Comparison of ENCODE assay signal across 9 mouse cellular contexts in the genomic region with DNA sequence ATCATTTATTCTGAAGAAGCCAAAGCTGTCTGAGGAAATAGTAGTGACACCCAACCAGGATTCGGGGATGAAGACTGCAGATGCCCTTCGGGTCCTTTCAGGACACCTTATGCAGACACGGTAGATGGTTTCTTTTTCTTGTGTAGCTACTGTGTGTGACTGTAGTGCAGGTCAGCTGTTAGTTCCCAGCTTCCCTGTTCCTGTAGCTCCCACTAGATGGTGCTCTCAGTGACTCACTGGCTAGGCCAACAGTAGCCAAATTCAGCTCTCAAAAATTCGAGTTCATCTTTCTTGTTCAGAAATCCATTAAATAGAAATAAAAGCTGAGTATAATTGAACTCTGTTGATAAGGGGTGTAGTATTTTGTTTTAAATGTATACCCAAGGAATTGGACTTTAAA. TPM values are rescaled to one million over a fixed set of nuclear protein-coding genes. Genes with fewer than 3 reads are reported as not detected.
DNase-seq lines count a peak whose midpoint lies in the region; ATAC-seq and TF ChIP-seq lines count a peak whose summit lies in the region.
"Had no signal": no experiment of that assay in that cellular context is flagged by ENCODE, and none has a peak within 500 bp of the region (broad histone marks: within the 10 kb centered on the region; RNA-seq: fewer than 3 reads in every experiment).

No protein-coding gene starts in this region.

- no peaks in the 10 kb centered on the region for H3K9me3 ChIP-seq in intestine, embryonic 15.5 days
- H3K9me3 ChIP-seq: lung, embryonic 15.5 days had no signal

- H3K9ac ChIP-seq in intestine, embryonic 15.5 days, result no peak overlapping the region
- H3K9ac ChIP-seq: lung, embryonic 15.5 days had no signal

- TF ChIP-seq POLR2A in bone marrow, adult 2 months (IDR thresholded peaks at IDR 0.05; ENCODE audit: borderline replicate concordance, control insufficient read depth, low read depth, low read length), result no peak

- no peaks in the 10 kb centered on the region for H3K27me3 ChIP-seq in intestine, embryonic 15.5 days (replicated peaks)
- H3K27me3 ChIP-seq: lung, embryonic 15.5 days had no signal

- no peak overlapping the region for H3K4me2 ChIP-seq in intestine, embryonic 15.5 days (replicated peaks)
- H3K4me2 ChIP-seq: lung, embryonic 15.5 days had no signal

- H3K4me3 ChIP-seq in bone marrow, adult 2 months (replicated peaks; ENCODE audit: control insufficient read depth, low read depth, low read length), result no peak overlapping the region
- no peak overlapping the region for H3K4me3 ChIP-seq in intestine, embryonic 15.5 days (replicated peaks)
- H3K4me3 ChIP-seq: lung, embryonic 15.5 days had no signal

- ATAC-seq in intestine, embryonic 15.5 days, result no peak

- 57% methylated on average over 4 of the region's 4 CpGs for WGBS in bone marrow, adult 2 months
- 84% methylated on average over 4 of the region's 4 CpGs for WGBS in intestine, embryonic 15.5 days

- no peaks in the 10 kb centered on the region for H3K4me1 ChIP-seq in bone marrow, adult 2 months (ENCODE audit: control insufficient read depth, insufficient read depth, low read length)
- H3K4me1 ChIP-seq in intestine, embryonic 15.5 days (replicated peaks), result no peaks in the 10 kb centered on the region
- H3K4me1 ChIP-seq: lung, embryonic 15.5 days had no signal

- no peak overlapping the region for H3K27ac ChIP-seq in bone marrow, adult 2 months (ENCODE audit: control insufficient read depth, insufficient read depth, low read depth, low read length, poor library complexity)
- no peak overlapping the region for H3K27ac ChIP-seq in intestine, embryonic 15.5 days
- H3K27ac ChIP-seq: lung, embryonic 15.5 days had no signal

- TF ChIP-seq CTCF in bone marrow, adult 2 months (IDR thresholded peaks at IDR 0.05; ENCODE audit: control insufficient read depth, insufficient read depth, low read length), result peak; percentile 49

- DNase-seq in adrenal gland, postnatal 10 days, result peak; percentile 25
- no peak for DNase-seq in adrenal gland, postnatal 25 days
- DNase-seq in layer of hippocampus, adult 11-12 months (ENCODE audit: low spot score), result peak; percentile 40
- DNase-seq in layer of hippocampus, adult 8-10 months (ENCODE audit: low spot score in 2 of 2), result no peak
- DNase-seq in kidney, postnatal 10 days, result peak; percentile 46
- peak; percentile 48 to 60 for DNase-seq in right cerebral cortex, adult 2 months (ENCODE audit: low spot score in 2 of 2)

- H3K36me3 ChIP-seq in intestine, embryonic 15.5 days, result peaks cover 24% of the 10 kb centered on the region

RNA-seq across cellular contexts. Expression of a gene that starts 32.4 kb away (rescaled TPM):
- total RNA-seq in adrenal gland, postnatal 10 days (2021), result 10 to 100 TPM; 74.9 to 84.4 TPM
- total RNA-seq in adrenal gland, postnatal 25 days (2021), result 90.7 and 130 TPM in 2 replicates
- 100 to 1,000 TPM in 2 of 4 experiments, 10 to 100 TPM in 2; 96.6 to 114 (median 101) TPM for total RNA-seq in layer of hippocampus, adult 8-10 months (2022)
- polyA plus RNA-seq in bone marrow, adult 2 months (2011; ENCODE audit: insufficient read depth, insufficient read length, low replicate concordance, missing spikeins), result 34.7 and 60.3 TPM in 2 replicates
- 86.2 and 98.3 TPM in 2 replicates for polyA plus RNA-seq in intestine, embryonic 15.5 days (2015; fragmentation: Nextera tagmentation; extraction: Ambion mirVana)

RNA-seq across cellular contexts. Expression of a gene that starts 41.9 kb away (rescaled TPM):
- total RNA-seq in adrenal gland, postnatal 10 days (2021), result 10 to 100 TPM; 17.5 to 22.7 TPM
- 20.8 and 24.0 TPM in 2 replicates for total RNA-seq in adrenal gland, postnatal 25 days (2021)
- 1 to 10 TPM; 7.0 to 9.7 (median 9.4) TPM for total RNA-seq in layer of hippocampus, adult 8-10 months (2022)
- polyA plus RNA-seq in bone marrow, adult 2 months (2011; ENCODE audit: insufficient read depth, insufficient read length, low replicate concordance, missing spikeins), result 1.7 and 2.2 TPM in 2 replicates
- polyA plus RNA-seq in intestine, embryonic 15.5 days (2015; fragmentation: Nextera tagmentation; extraction: Ambion mirVana), result 7.7 TPM in 2 replicates

Comparison
In these comparisons a context has a peak if more than half of its experiments do, and no peak if none do; other contexts are left out.
1. DNase-seq: peak in adrenal gland, postnatal 10 days (single experiment), layer of hippocampus, adult 11-12 months (single experiment), kidney, postnatal 10 days (single experiment) and right cerebral cortex, adult 2 months (2 of 2); none in adrenal gland, postnatal 25 days (single experiment) and layer of hippocampus, adult 8-10 months (0 of 2).